Mouse (Mus musculus): ENCODE measurements around the gene Rfc3. TPM values are rescaled to one million over a fixed set of nuclear protein-coding genes. Genes with fewer than 3 reads are reported as not detected.
A peak's percentile ranks its signal among the peaks of the same experiment; 100 is the strongest.
"Not testable (repeated sequence)": the region's sequence is repeated elsewhere in the genome, so short reads cannot be mapped to it uniquely, and the experiment has no call there.

The Rfc3 gene
- polyA plus RNA-seq (2016; fragmentation: Nextera tagmentation; extraction: Ambion mirVana), result 164 and 167 TPM in 2 replicates

DNA sequence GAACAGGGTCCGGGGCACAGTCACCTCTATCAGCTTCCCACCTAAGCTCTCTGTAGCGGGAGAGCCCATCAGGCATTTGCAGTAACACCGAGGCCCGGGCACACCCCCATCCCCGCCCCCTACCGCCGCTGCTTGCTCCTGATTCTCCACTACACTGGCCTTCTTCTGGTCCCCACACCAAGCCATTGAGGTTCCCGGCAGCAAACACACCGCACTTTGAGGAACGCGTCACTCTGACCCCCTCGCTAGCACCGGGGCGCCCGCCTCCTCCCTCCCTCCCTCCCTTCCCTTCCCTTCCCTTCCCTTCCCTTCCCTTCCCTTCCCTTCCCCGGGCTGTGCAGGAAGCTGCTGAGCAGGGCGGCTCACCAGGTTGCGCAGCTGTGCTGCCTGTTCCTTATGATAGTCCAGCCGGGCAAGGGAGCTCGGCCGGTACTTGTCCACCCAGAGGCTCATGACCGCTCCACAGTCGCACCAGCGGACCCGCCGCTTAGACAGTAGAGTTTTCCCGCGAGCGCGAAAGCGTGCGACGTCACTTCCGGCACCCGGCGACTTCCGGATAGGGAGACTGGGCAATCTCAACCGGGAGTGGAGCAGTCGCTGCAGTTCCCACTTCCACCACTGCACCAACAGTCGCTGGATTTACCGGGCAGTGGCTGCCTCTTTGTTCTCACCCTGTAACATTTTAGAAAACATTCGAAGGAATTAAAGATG lies at the start of gene Rfc3:
Gene Rfc3, minus strand, starts transcription at position 543 of the 711 bp plus-strand sequence.
- Histone ChIP-seq H3K4me1 (peaks cover 9% of the 10 kb centered on the region; the same call in 1 of the 2 replicates), H3K36me3 (peaks cover 40% of the 10 kb centered on the region), H3K9me3 (replicated peaks) (no peaks in the 10 kb centered on the region), H3K4me3 (peak within 1 kb of the TSS; percentile 67), H3K27ac (peak within 1 kb of the TSS; percentile 93), H3K27me3 (ENCODE audit: low read depth, poor library complexity, severe bottlenecking) (no peaks in the 10 kb centered on the region)
- WGBS, result 1% methylated on average over 42 of the region's 42 CpGs
- DNase-seq (ENCODE audit: low spot score), result peak; percentile 100

DNA sequence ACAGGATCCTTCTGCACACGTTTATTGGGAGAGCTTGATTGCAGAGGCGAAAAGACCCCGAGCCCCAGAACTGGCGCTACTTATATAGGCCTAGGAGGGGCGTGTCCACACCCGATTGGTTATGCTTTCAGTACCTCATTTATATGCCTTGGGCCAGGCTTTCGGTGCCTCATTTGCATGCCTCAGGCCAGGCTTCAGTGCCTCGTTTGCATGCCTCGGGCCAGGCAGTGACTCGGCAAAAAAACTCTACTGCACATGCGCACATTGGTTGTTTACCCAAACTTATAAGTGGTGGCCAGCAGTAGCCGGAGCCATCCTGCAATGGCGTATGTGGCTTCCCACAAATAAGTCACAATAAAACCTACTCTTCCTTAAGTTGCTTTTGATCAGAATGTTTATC lies 42.6 kb upstream of the Rfc3 start:
- not testable (repeated sequence) for H3K27ac ChIP-seq; H3K27me3 ChIP-seq (ENCODE audit: low read depth, poor library complexity, severe bottlenecking); H3K36me3 ChIP-seq; DNase-seq (ENCODE audit: low spot score); H3K4me3 ChIP-seq; H3K9me3 ChIP-seq (replicated peaks); H3K4me1 ChIP-seq
- WGBS, result 94% methylated on average over 13 of the region's 13 CpGs

DNA sequence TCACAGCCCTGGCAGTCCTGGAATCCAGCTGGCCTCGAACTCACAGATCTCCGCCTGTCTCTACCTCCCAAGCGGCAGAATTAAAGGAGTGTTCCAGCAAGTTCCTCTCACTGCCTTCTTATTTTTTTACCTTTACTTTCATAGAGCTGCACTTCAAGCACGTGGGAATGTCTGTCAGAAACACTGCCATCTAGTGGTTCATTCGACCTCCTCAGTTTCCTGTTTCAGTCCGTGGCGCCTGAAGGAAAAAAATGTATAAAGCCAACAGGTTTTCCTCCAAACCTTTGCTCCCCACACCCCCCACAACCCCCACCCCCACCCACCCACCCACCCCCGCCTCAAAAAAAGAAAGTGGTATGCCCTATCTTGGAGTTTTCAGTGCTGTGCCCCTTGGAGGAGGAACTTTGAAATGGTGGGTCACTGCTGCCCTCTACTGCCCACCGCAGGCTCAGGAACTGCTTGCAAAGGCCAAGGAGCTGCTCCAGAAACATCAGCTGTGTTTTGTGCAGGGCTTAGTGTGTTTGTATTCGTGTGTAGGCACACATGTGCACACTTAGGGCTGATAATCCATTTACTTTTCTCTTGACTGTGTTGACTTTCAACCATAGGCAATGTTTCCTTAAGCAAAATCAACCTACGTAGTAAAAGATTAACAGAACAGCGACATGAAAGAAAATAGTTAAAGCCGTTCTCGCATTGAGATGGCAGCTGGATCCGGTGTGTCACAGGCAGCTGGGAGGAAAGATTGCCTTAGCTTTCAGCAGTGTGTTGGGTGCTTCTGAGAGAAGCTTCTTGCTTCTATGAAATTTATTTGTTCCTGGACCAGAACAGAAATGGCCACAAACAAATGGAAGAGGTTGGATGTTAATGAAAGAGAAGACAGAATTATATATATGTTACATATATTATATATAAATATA lies 35.8 kb upstream of the Rfc3 start:
- Histone ChIP-seq H3K27ac (peak overlapping the region; percentile 71), H3K27me3 (ENCODE audit: low read depth, poor library complexity, severe bottlenecking) (no peaks in the 10 kb centered on the region), H3K4me1 (no peaks in the 10 kb centered on the region), H3K4me3 (peak overlapping the region; percentile 39), H3K36me3 (no peaks in the 10 kb centered on the region), H3K9me3 (replicated peaks) (no peaks in the 10 kb centered on the region)
- WGBS, result 31% methylated on average over 15 of the region's 15 CpGs
- DNase-seq (ENCODE audit: low spot score), result peak; percentile 84

DNA sequence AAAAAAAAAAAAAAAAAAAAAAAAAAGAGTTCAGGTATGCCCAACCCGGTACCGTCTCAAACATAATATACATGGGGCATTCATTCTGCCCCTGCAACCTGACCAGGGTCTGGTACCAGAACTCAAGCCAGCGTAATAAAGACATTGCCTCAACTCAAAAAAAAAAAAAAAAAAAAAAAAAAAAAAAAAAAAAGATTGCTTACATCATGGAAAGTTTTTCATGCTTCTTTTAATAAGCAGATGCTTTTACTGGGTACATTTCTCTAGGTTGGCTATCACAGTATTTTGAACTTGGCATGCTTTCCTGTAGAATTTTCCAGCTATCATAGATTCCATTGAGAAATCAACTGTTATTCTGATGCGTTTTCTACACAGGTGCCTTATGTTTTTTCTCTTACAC lies 11.2 kb upstream of the Rfc3 start:
- Histone ChIP-seq H3K9me3 (replicated peaks) (no peaks in the 10 kb centered on the region), H3K27me3 (ENCODE audit: low read depth, poor library complexity, severe bottlenecking) (no peaks in the 10 kb centered on the region), H3K27ac (no peak overlapping the region), H3K36me3 (no peaks in the 10 kb centered on the region), H3K4me3 (no peak overlapping the region), H3K4me1 (no peaks in the 10 kb centered on the region)
- WGBS, result 97% methylated on average over 4 of the region's 4 CpGs
- DNase-seq (ENCODE audit: low spot score), result no peak

DNA sequence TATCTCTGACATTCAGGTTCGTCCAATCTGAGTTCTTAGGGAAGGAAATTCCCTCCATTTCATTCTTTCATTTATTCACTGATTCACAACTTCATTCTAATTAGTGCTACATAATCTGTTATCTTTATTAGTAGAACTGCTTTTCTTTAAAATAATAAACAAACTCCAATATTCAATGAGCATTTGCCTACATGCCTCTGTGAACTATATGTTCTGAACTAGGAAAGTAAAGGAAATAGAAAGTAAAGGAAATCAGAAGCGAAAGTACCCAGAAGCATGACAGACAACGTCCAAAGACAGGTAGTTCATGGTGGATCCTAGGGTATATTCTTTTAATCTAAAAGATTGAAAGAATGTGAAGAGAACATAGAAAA lies 356 bp upstream of the Rfc3 start:
- 64% methylated on average over 3 of the region's 3 CpGs for WGBS
- Histone ChIP-seq H3K4me3 (peak overlapping the region; percentile 67), H3K9me3 (replicated peaks) (no peaks in the 10 kb centered on the region), H3K36me3 (peaks cover 34% of the 10 kb centered on the region), H3K4me1 (peaks cover 9% of the 10 kb centered on the region; the same call in 1 of the 2 replicates), H3K27me3 (ENCODE audit: low read depth, poor library complexity, severe bottlenecking) (no peaks in the 10 kb centered on the region), H3K27ac (peak overlapping the region; percentile 93)
- no peak for DNase-seq (ENCODE audit: low spot score)

DNA sequence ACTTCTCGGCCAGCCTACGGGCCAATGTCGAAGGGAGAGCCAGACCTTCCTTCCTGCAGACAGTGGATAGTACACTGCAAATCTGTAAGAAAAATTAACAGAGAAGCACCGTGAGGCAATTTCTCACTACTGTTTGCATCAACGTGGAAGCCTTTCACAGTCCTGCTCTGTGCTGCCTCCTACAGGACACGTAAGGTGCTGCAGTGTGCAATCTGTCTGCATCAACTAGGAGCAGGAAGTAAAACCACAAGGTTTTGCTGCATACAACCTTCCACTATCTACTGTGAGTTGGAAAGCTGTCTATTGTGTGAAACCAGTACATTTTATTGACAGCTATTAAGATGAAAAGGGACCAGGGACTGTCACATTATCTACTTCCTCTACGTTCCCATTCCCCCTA lies 6.2 kb downstream of the Rfc3 start:
- no peaks in the 10 kb centered on the region; the same call in 1 of the 2 replicates for H3K9me3 ChIP-seq (replicated peaks)
- 93% methylated on average over 7 of the region's 7 CpGs for WGBS
- no peak for DNase-seq (ENCODE audit: low spot score)
- H3K4me1 ChIP-seq, result 0 out of 2 replicates have a peak, but pooled peaks cover 6% of the 10 kb centered on the region
- H3K27me3 ChIP-seq (ENCODE audit: low read depth, poor library complexity, severe bottlenecking), result no peaks in the 10 kb centered on the region
- no peak overlapping the region for H3K4me3 ChIP-seq
- H3K36me3 ChIP-seq, result peaks cover 100% of the 10 kb centered on the region
- H3K27ac ChIP-seq, result no peak overlapping the region

DNA sequence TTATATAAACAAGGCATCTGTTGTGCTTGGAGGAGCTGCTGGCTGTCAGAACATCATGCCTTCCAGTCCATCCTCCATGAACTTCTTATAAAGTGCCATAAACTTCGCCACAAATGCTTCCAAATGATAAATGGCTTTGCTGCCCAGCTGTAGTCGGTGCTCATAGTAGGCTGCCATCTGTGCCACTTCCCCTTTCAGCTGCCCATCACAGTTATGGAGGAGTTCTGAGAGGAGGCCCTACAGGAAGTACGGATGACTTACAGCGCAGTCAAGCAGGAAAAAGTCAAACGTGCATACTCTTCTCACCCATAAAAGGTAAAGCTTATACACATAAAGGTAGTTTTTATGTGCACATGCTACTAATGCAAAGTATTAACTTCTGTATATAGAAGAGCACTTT lies 8.2 kb downstream of the Rfc3 start:
- peaks cover 82% of the 10 kb centered on the region for H3K36me3 ChIP-seq

DNA sequence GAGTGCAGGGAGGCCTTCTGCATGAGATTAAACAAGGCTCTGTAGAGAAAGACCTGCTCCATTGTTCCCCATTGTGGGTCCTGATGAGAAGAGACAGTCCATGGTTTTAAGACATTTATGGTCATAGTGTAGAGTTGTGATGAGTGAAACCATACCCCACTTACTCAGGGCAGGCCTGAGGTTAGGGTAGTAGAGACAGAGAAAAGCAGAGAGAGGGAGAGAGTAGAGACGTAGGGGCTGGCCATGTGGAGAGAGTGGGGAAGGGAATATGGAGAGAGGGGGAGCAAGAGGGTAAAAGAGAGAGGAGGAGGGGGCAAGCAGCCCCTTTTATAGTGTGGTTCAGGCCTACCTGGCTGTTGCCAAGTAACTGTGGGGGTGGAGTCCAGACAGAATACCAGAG lies 8.9 kb downstream of the Rfc3 start:
- Histone ChIP-seq H3K36me3 (peaks cover 74% of the 10 kb centered on the region), H3K27ac (no peak overlapping the region), H3K9me3 (replicated peaks) (no peaks in the 10 kb centered on the region; the same call in 1 of the 2 replicates), H3K4me3 (no peak overlapping the region), H3K4me1 (no peaks in the 10 kb centered on the region), H3K27me3 (ENCODE audit: low read depth, poor library complexity, severe bottlenecking) (no peaks in the 10 kb centered on the region)
- 97% methylated on average over 1 of the region's 1 CpGs for WGBS
- DNase-seq (ENCODE audit: low spot score), result no peak

More for the DNA sequence above, 8.2 kb downstream of the Rfc3 start:
- no peak for DNase-seq (ENCODE audit: low spot score)
- no peaks in the 10 kb centered on the region for H3K4me1 ChIP-seq
- no peaks in the 10 kb centered on the region for H3K27me3 ChIP-seq (ENCODE audit: low read depth, poor library complexity, severe bottlenecking)
- H3K27ac ChIP-seq, result no peak overlapping the region
- 97% methylated on average over 5 of the region's 5 CpGs for WGBS
- no peak overlapping the region for H3K4me3 ChIP-seq
- H3K9me3 ChIP-seq (replicated peaks), result no peaks in the 10 kb centered on the region; the same call in 1 of the 2 replicates

DNA sequence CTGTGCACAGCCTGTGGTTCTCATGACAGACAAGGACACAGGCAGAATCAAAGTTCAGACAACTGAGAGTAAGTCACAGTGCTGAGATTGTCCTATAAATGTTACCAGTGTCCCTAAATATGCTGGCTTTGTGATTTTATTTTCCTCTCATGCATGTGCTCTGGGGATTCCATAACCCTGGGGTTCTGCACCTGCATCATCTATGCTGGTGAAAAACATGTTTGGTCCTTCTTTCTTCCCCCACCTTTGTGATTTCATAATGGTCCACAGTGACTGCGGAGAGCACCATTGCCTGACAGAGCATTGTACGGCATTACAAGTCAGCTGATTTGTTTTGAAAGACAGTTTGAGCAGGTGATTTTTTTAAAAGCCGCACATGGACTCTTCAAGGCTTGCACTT lies 45.1 kb downstream of the Rfc3 start, which contains the start of gene Vmn2r18:
Gene Vmn2r18, minus strand, starts transcription at position 101 of the 400 bp plus-strand sequence.
- H3K36me3 ChIP-seq, result no peaks in the 10 kb centered on the region

DNA sequence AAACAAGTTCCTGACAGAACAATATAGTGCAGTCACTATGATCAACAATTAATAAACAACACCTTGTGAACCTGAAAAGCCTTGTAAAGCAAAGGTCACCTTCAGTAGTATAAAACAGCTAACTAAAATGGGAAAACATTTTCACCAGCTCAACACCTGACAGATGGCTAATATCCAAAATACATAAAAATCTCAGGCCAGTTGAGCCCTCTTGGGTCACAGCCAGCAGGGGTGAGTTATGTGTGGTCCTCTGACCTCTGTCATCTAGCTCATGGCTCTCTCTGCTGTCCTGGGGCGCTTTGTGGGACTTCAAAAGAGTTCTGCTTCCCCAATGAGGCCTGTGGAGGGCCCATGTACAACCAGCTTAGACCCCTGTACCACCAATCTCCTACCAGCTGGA lies 49.3 kb downstream of the Rfc3 start:
- H3K9me3 ChIP-seq (replicated peaks), result no peaks in the 10 kb centered on the region
- no peak for DNase-seq (ENCODE audit: low spot score)
- no peaks in the 10 kb centered on the region for H3K4me1 ChIP-seq
- 38% methylated on average over 1 of the region's 1 CpGs for WGBS
- no peaks in the 10 kb centered on the region for H3K36me3 ChIP-seq
- H3K27me3 ChIP-seq (ENCODE audit: low read depth, poor library complexity, severe bottlenecking), result no peaks in the 10 kb centered on the region
- no peak overlapping the region for H3K27ac ChIP-seq
- no peak overlapping the region for H3K4me3 ChIP-seq

More for the DNA sequence above, 45.1 kb downstream of the Rfc3 start, which contains the start of gene Vmn2r18:
- Histone ChIP-seq H3K27me3 (ENCODE audit: low read depth, poor library complexity, severe bottlenecking) (no peaks in the 10 kb centered on the region), H3K4me3 (no peak within 1 kb of the TSS), H3K27ac (no peak within 1 kb of the TSS), H3K4me1 (no peaks in the 10 kb centered on the region), H3K9me3 (replicated peaks) (no peaks in the 10 kb centered on the region)
- DNase-seq (ENCODE audit: low spot score), result no peak
- 91% methylated on average over 3 of the region's 3 CpGs for WGBS

All from limb, embryonic 10.5 days (tissue).